Mouse (Mus musculus) midbrain, postnatal 0 days (tissue): ENCODE results near the gene Stag1. TPM values are rescaled to one million over a fixed set of nuclear protein-coding genes. Genes with fewer than 3 reads are reported as not detected.

Source experiments
- ATAC-seq: fragments of 200-750 bp; cut with Nextera tagmentation; 2 replicates; pipeline ENCODE4 v1.8.0; 2017; ENCODE audit warnings: moderate number of reproducible peaks, mild to moderate bottlenecking, moderate TSS enrichment, moderate library complexity; ENCODE audit not compliant: low FRiP score
- DNase-seq: peaks from one replicate; pipeline ENCODE4 v3.0.0-alpha.2; 2015; ENCODE audit warnings: low spot score
- H3K27ac ChIP-seq: fragments of 300-500 bp; sonication (generic); 2 replicates; pipeline ENCODE4 v1.5.1; 2014; ENCODE audit warnings: low read depth, mild to moderate bottlenecking, low read length, mixed read lengths
- H3K27me3 ChIP-seq: fragments of 300-500 bp; sonication (generic); 2 replicates; pipeline ENCODE4 v1.6.1; 2014; ENCODE audit warnings: low read length, control low read depth, mixed read lengths; ENCODE audit not compliant: insufficient read depth
- H3K36me3 ChIP-seq: fragments of 300-500 bp; sonication (generic); 2 replicates; pipeline ENCODE4 v1.6.1; 2014; ENCODE audit warnings: low read length, control low read depth, mixed read lengths; ENCODE audit not compliant: insufficient read depth
- H3K4me1 ChIP-seq: fragments of 300-500 bp; sonication (generic); 2 replicates; pipeline ENCODE4 v1.6.1; 2014; ENCODE audit warnings: mild to moderate bottlenecking, control low read depth, antibody characterized with exemption, low read length, mixed read lengths; ENCODE audit not compliant: insufficient read depth
- H3K4me2 ChIP-seq: fragments of 300-500 bp; sonication (generic); 2 replicates; pipeline ENCODE4 v1.6.1; 2014; ENCODE audit warnings: low read depth, mild to moderate bottlenecking, low read length, mixed read lengths; ENCODE audit not compliant: poor library complexity, severe bottlenecking
- H3K4me3 ChIP-seq: fragments of 300-500 bp; sonication (generic); 2 replicates; pipeline ENCODE4 v1.5.1; 2014; ENCODE audit warnings: low read depth, mild to moderate bottlenecking, low read length, moderate library complexity
- H3K9ac ChIP-seq: fragments of 300-500 bp; sonication (generic); replicated peaks from 2 replicates; pipeline ENCODE4 v1.6.1; 2014; ENCODE audit warnings: mild to moderate bottlenecking, low read length, moderate library complexity, mixed read lengths; ENCODE audit not compliant: poor library complexity, severe bottlenecking
- H3K9me3 ChIP-seq: fragments of 300-500 bp; sonication (generic); 2 replicates; pipeline ENCODE4 v1.6.1; 2016; ENCODE audit warnings: low read length, control low read depth
- CTCF ChIP-seq: IDR thresholded peaks from 2 replicates; pipeline ENCODE4 v1.5.1; 2016; ENCODE audit warnings: antibody characterized with exemption, mild to moderate bottlenecking
- whole genome bisulfite sequencing: fragments of 180-500 bp; shearing (Covaris S2); extraction: QIAGEN DNeasy Blood & Tissue Kit; methylation state at CpG from one replicate; pipeline ENCODE4 v1.1.7; 2014; 5-methylcytosine and 5-hydroxymethylcytosine counted together
- polyA plus RNA-seq: library from polyadenylated mRNA; unstranded; fragments of >200 nt; fragmentation: Nextera tagmentation; extraction: Ambion mirVana; gene quantifications from 2 replicates; pipeline ENCODE4 v1.2.1, GENCODE M21; 2015
- total RNA-seq: library from RNA; depleted of rRNA; stranded (reverse); fragments of >200 nt; gene quantifications from 2 replicates; pipeline ENCODE4 v1.2.3, GENCODE M21; 2014

Gene Stag1
- total and polyA plus RNA-seq, 2 experiments from 2014 or later: 23.6 to 31.0 TPM

- no peak for ATAC-seq
These were observed 17.3 kb upstream of the Stag1 start for GRCm38 (mm10) chr9:100580196-100580740.

GRCm38 (mm10) chr9:100581543-100582492, 15.8 kb upstream of the Stag1 start:
- 28% methylated on average over 13 of the region's 13 CpGs for WGBS
- no peak for ATAC-seq

More at GRCm38 (mm10) chr9:100580196-100580740, 17.3 kb upstream of the Stag1 start:
- no peak overlapping the region for H3K9ac ChIP-seq
- no peaks in the 10 kb centered on the region for H3K36me3 ChIP-seq
- no peaks in the 10 kb centered on the region for H3K27me3 ChIP-seq
- H3K4me1 ChIP-seq: no peaks in the 10 kb centered on the region
- TF ChIP-seq CTCF: no peak
- 50% methylated on average over 20 of the region's 20 CpGs for WGBS
- no peak overlapping the region for H3K4me3 ChIP-seq
- H3K27ac ChIP-seq: no peak overlapping the region
- no peak overlapping the region for H3K4me2 ChIP-seq
- no peak for DNase-seq
- no peaks in the 10 kb centered on the region for H3K9me3 ChIP-seq

GRCm38 (mm10) chr9:100582883-100583575, 14.6 kb upstream of the Stag1 start:
- no peak for TF ChIP-seq CTCF
- H3K4me3 ChIP-seq: no peak overlapping the region
- no peaks in the 10 kb centered on the region for H3K27me3 ChIP-seq
- no peak for ATAC-seq
- WGBS: 35% methylated on average over 13 of the region's 13 CpGs
- H3K27ac ChIP-seq: no peak overlapping the region
- no peak overlapping the region for H3K4me2 ChIP-seq
- no peaks in the 10 kb centered on the region for H3K9me3 ChIP-seq
- H3K9ac ChIP-seq: no peak overlapping the region
- H3K36me3 ChIP-seq: no peaks in the 10 kb centered on the region
- H3K4me1 ChIP-seq: no peaks in the 10 kb centered on the region
- no peak for DNase-seq

More at GRCm38 (mm10) chr9:100581543-100582492, 15.8 kb upstream of the Stag1 start:
- H3K4me3 ChIP-seq: no peak overlapping the region
- H3K27me3 ChIP-seq: no peaks in the 10 kb centered on the region
- TF ChIP-seq CTCF: no peak
- H3K4me1 ChIP-seq: no peaks in the 10 kb centered on the region
- DNase-seq: peak; percentile 57
- no peak overlapping the region for H3K4me2 ChIP-seq
- no peaks in the 10 kb centered on the region for H3K36me3 ChIP-seq
- no peak overlapping the region for H3K27ac ChIP-seq
- H3K9ac ChIP-seq: no peak overlapping the region
- H3K9me3 ChIP-seq: no peaks in the 10 kb centered on the region

GRCm38 (mm10) chr9:100584031-100584430, 13.6 kb upstream of the Stag1 start:
- H3K9me3 ChIP-seq: no peaks in the 10 kb centered on the region
- no peaks in the 10 kb centered on the region for H3K4me1 ChIP-seq
- no peak overlapping the region for H3K9ac ChIP-seq
- H3K4me2 ChIP-seq: no peak overlapping the region
- no peaks in the 10 kb centered on the region for H3K27me3 ChIP-seq
- no peaks in the 10 kb centered on the region for H3K36me3 ChIP-seq
- 88% methylated on average over 4 of the region's 4 CpGs for WGBS
- DNase-seq (no peak), ATAC-seq (no peak)
- H3K27ac ChIP-seq: no peak overlapping the region
- H3K4me3 ChIP-seq: no peak overlapping the region
- TF ChIP-seq CTCF: no peak

GRCm38 (mm10) chr9:100590462-100590861, 7.1 kb upstream of the Stag1 start:
- no peak overlapping the region for H3K4me2 ChIP-seq

More at GRCm38 (mm10) chr9:100590462-100590861, 7.1 kb upstream of the Stag1 start:
- ATAC-seq (no peak), DNase-seq (no peak)
- no peaks in the 10 kb centered on the region for H3K36me3 ChIP-seq
- no peaks in the 10 kb centered on the region for H3K4me1 ChIP-seq
- H3K9ac ChIP-seq: no peak overlapping the region
- no peaks in the 10 kb centered on the region for H3K9me3 ChIP-seq
- TF ChIP-seq CTCF: no peak
- WGBS: 70% methylated on average over 4 of the region's 4 CpGs
- no peaks in the 10 kb centered on the region for H3K27me3 ChIP-seq
- H3K4me3 ChIP-seq: no peak overlapping the region
- no peak overlapping the region for H3K27ac ChIP-seq
